Mouse (Mus musculus) hematopoietic stem cell, adult 5-6 weeks (primary cell): Measurements from ENCODE around the gene Vmn1r206. TPM values are rescaled to one million over a fixed set of nuclear protein-coding genes. Genes with fewer than 3 reads are reported as not detected.
"Not testable (repeated sequence)": the region's sequence is repeated elsewhere in the genome, so short reads cannot be mapped to it uniquely, and the experiment has no call there.

Experiments
- ATAC-seq, 2 experiments: fragments of 125-278 bp in 1 of 2; replicated peaks in 1 of 2; 2 replicates each; pipeline ENCODE4 v1.8.0; 2016 to 2017; ENCODE audit warnings: inconsistent platforms in 2 of 2, mild to moderate bottlenecking in 2 of 2, moderate number of reproducible peaks in 2 of 2, low read depth in 1 of 2, moderate TSS enrichment in 1 of 2; ENCODE audit not compliant: low FRiP score in 2 of 2, poor library complexity in 2 of 2, severe bottlenecking in 2 of 2, insufficient read depth in 1 of 2, low TSS enrichment in 1 of 2
- total RNA-seq: library from RNA; stranded (forward); fragments of 172-1452, 232-1000 nt; gene quantifications from 2 replicates; pipeline ENCODE4 v1.2.3, GENCODE M21; 2017

Gene Vmn1r206
- not detected in 2 replicates for total RNA-seq

DNA sequence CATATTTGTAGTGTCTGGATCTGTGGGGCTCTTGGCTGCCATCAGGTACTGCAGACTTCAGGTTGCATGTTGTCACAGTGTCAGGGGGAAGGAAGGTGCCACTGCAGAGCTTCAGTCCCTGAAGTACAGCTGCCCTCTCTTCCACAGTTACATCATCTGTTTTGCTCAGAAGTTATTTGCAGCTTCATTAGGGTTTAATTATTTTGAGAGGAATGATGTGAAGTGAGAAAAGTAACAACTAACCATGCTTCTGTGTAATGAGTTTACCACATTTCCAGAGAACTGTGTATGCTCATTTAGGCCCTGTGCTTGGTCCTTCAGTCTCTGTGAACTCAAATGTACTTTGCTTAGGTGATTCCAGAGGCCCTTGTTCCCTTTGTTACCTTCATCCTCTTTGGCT is at the start of gene Vmn1r206:
TSS of gene Vmn1r206 (minus strand) at position 101 of the 400 bp plus-strand sequence.
- ATAC-seq: not testable (repeated sequence)

- no peak for ATAC-seq
Measured at GRCm38 (mm10) chr13:22592900-22593299, 31.2 kb downstream of the Vmn1r206 start, which contains the start of gene Vmn1r205. Gene Vmn1r205 (minus strand): TSS chr13:22593000.

- not testable (repeated sequence) for ATAC-seq
Measured at GRCm38 (mm10) chr13:22583336-22583735, 40.7 kb downstream of the Vmn1r206 start.

DNA sequence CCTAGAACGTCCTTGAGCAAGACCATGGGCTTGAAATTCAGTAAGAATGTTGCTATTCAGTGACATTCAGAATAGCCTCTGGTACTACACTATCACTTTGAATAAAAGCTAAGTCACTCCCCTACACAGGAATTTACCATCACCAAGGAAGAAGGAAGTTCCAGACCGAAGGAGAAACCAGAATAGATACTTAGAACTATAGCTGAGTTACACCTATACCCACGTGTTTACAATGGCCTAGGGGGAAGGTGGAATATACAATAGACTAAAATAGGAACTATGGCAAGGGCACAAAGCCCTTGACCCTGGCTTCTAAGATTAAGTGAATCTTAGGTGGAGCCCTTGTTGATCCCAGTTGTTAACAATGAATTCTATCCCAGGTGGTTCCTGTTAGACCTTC is 49.1 kb downstream of the Vmn1r206 start:
- ATAC-seq: not testable (repeated sequence)

Other genes starting within 250 kb of the Vmn1r206 start
- gene Vmn1r199, start 244.4 kb downstream of the Vmn1r206 start, total RNA-seq: not detected in 2 replicates
- not detected in 2 replicates for gene Vmn1r200, start 233.9 kb downstream of the Vmn1r206 start, total RNA-seq
- gene Vmn1r201, start 152.3 kb downstream of the Vmn1r206 start, total RNA-seq: not detected in 2 replicates
- gene Vmn1r202, start 118.9 kb downstream of the Vmn1r206 start, total RNA-seq: not detected in 2 replicates
- 0.10 and 0.19 TPM in 2 replicates for gene Vmn1r203, start 106.1 kb downstream of the Vmn1r206 start, total RNA-seq
- not detected in 2 replicates for gene Vmn1r204, start 71.1 kb downstream of the Vmn1r206 start, total RNA-seq
- not detected in 2 replicates for gene Vmn1r205, start 31.3 kb downstream of the Vmn1r206 start, total RNA-seq
- gene Vmn1r207-ps, start 105.4 kb upstream of the Vmn1r206 start, total RNA-seq: not detected in 2 replicates
- not detected in 2 replicates for gene Vmn1r208, start 153.1 kb upstream of the Vmn1r206 start, total RNA-seq
- not detected in 2 replicates for gene Vmn1r209, start 185.4 kb upstream of the Vmn1r206 start, total RNA-seq
- not detected in 2 replicates for gene Vmn1r210, start 207.1 kb upstream of the Vmn1r206 start, total RNA-seq
- not detected in 2 replicates for gene Vmn1r211, start 233.3 kb upstream of the Vmn1r206 start, total RNA-seq